Mouse (Mus musculus) retina, postnatal 7 days (tissue): ENCODE results near the gene Casq1.

Source experiments
- DNase-seq: peaks from one replicate; pipeline ENCODE4 v3.0.0-alpha.2; 2012; ENCODE audit warnings: low read depth, low spot score

The Casq1 gene

GRCm38 (mm10) chr1:172206141-172206917 is 13.3 kb downstream of the Casq1 start, which contains the start of gene Pea15a:
TSS of gene Pea15a (minus strand) at chr1:172206804.
- DNase-seq, result peak; percentile 63

- no peak for DNase-seq
Measured at GRCm38 (mm10) chr1:172205741-172206087, 14.0 kb downstream of the Casq1 start.

- no peak for DNase-seq
Measured at GRCm38 (mm10) chr1:172204814-172205740, 14.6 kb downstream of the Casq1 start.

GRCm38 (mm10) chr1:172204033-172204813 is 15.4 kb downstream of the Casq1 start:
- DNase-seq, result no peak

GRCm38 (mm10) chr1:172203566-172203965 is 16.1 kb downstream of the Casq1 start:
- no peak for DNase-seq

GRCm38 (mm10) chr1:172202894-172203522 is 16.7 kb downstream of the Casq1 start:
- DNase-seq, result no peak

GRCm38 (mm10) chr1:172201967-172202880 is 17.4 kb downstream of the Casq1 start:
- peak; percentile 70 for DNase-seq

GRCm38 (mm10) chr1:172200871-172201447 is 18.7 kb downstream of the Casq1 start:
- no peak for DNase-seq

GRCm38 (mm10) chr1:172200161-172200560 is 19.5 kb downstream of the Casq1 start:
- DNase-seq, result no peak

- no peak for DNase-seq
Measured at GRCm38 (mm10) chr1:172198996-172199395, 20.7 kb downstream of the Casq1 start.

GRCm38 (mm10) chr1:172198316-172198715 is 21.4 kb downstream of the Casq1 start:
- DNase-seq, result no peak

- DNase-seq, result no peak
Measured at GRCm38 (mm10) chr1:172197851-172198250, 21.8 kb downstream of the Casq1 start.

- DNase-seq, result no peak
Measured at GRCm38 (mm10) chr1:172197146-172197545, 22.5 kb downstream of the Casq1 start.

GRCm38 (mm10) chr1:172194435-172194834 is 25.2 kb downstream of the Casq1 start:
- DNase-seq, result no peak

- no peak for DNase-seq
Measured at GRCm38 (mm10) chr1:172192217-172192616, 27.5 kb downstream of the Casq1 start.

GRCm38 (mm10) chr1:172191578-172191977 is 28.1 kb downstream of the Casq1 start:
- DNase-seq, result no peak

GRCm38 (mm10) chr1:172188891-172189290 is 30.8 kb downstream of the Casq1 start:
- DNase-seq, result no peak

- no peak for DNase-seq
Measured at GRCm38 (mm10) chr1:172186401-172187289, 33.0 kb downstream of the Casq1 start.

GRCm38 (mm10) chr1:172183915-172184314 is 35.8 kb downstream of the Casq1 start:
- DNase-seq, result no peak
